Mouse (Mus musculus) T-helper 2 cell (primary cell): ENCODE data around the gene Crhr2.

Source experiments
- in situ Hi-C: fragments of 300-600 bp; cut with MboI, MseI; formaldehyde crosslinking; loops from one replicate; pipeline ENCODE4 v1.15.1; 2025; ENCODE audit warnings: high pct_unique_total_duplicates

The Crhr2 gene

DNA sequence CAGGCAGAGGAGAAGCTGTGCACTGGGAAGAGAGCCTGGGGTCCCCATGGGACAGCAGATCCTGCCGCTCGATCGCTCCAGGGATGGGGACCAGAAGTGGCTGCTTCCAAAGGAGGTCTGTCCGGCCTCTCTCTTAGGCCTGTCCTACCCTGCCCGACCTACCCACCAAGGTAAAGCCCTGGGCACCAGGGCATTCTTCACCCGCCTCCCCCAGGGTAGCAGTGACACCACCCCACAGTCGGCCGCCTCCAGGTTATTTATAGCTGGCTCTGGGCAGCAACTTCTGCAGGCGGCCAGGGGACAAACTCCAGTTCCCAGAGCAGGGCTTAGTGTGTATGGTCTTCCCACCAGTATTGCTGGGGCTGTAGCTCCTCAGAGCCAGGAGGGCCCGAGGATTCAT lies at the start of gene Crhr2:
Gene Crhr2 (minus strand): TSS at position 223 of the 400 bp plus-strand sequence.
- in situ Hi-C loops = no loop called here

DNA sequence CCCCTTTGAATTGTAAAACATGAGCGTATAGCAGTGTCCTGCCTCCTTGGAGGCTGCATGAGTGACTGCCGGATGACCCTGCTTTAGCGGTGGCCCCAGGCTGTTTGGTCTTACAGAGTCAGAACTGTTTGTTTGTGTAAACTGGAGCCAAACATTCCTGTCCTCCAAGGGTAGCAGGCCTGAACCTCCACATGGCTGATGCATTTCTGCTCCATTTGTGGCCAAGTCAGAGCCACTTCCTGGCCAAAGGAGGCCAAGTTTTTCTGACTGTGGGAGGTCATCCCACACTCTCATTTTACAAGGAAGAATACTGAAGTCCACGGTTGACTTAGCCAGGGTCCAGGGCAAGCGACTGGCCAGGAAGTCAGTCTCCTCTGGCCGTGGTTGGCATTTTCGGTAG lies 46.7 kb upstream of the Crhr2 start:
- in situ Hi-C loops = no loop called here

DNA sequence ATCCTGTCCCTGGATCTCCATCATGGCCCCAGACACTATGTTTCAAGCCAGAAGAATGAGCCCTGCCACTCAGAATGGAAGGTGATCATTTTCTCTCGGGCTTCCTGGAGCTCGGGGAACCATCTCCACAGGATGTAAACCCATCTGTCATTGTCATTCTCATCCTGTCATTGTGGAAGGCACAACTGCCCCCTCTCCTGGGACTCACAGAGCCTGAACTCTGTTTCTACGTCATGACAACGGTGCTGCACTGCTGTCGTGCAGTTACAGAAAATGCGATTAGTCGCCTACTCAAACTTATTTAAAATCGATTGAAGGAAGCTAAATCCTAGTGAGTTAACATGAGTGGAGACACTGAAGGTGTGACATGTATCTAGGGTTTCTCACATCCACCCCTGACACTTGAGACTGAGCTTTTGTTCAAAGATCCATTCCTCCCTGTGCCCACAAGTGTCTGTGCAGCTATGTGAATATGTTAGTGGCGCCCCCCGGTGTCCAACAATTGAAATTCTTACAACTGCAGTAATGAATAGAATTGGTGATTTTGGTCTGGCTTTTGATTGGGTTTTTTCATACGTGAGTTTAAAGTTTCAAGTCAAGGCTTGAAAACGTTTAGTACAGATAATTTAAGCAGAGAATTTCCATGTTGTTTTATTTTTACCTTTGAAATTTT lies 44.4 kb upstream of the Crhr2 start:
- in situ Hi-C loops = no loop called here

DNA sequence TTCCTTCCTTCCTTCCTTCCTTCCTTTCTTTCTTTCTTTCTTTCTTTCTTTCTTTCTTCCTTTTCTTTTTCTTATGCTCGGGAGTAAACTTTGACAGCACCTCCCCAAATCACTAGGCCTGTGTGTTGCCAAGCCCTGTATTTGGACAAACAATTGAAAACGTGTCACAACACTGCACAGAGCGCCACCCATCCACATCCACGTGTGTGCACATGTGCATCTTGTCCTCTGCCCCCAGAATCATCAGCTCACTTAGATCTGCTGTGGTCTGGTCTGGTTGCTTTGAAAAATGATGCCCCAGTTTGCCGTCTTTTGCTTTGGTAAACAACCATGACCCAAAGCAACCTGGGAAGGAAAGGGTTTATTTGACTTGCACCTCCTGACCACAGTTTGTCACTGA lies 43.1 kb upstream of the Crhr2 start:
- in situ Hi-C loops = no loop called here

DNA sequence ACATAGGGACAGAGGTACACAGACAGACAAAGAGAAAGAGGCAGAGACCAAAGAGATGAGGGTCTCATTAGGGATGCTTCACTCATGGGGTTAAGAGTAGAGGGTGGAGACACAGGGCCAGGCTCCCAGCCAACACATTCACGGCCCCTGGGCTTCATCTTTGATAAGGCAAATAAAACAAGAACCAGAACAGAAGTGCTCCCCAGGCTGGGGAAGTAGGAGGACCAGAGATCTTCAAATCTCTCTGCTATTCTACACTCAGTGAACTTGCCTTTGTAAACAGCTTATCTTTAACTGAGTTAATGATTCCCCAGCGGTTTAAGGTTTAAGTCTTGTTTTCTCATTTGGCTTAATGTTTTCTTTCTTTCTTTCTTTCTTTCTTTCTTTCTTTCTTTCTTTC lies 42.6 kb upstream of the Crhr2 start:
- in situ Hi-C loops = no loop called here

DNA sequence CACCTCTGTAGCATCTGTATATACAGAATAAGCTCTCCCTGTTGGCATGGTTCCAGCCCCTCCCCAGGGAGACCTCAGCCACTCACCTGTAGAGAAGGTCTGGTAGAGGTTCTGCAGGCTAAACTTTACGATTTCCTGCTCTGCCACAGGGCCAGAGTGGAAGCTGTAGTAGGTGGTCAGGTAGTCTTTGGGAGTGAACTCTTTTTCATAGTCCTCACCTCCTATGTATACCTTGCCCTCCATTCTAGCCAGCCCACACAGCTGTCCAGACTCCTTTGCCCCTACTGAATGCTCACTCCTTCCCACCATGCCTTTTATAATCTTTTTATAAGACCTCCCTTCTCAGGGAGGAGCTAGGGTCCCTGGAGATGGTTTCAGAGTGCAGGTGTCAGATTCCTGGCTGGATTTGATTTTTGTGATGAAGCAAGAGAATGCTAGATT lies 41.9 kb upstream of the Crhr2 start, which contains the start of gene Inmt:
Gene Inmt (minus strand): TSS at position 303 of the 441 bp plus-strand sequence.
- in situ Hi-C loops = no loop called here

DNA sequence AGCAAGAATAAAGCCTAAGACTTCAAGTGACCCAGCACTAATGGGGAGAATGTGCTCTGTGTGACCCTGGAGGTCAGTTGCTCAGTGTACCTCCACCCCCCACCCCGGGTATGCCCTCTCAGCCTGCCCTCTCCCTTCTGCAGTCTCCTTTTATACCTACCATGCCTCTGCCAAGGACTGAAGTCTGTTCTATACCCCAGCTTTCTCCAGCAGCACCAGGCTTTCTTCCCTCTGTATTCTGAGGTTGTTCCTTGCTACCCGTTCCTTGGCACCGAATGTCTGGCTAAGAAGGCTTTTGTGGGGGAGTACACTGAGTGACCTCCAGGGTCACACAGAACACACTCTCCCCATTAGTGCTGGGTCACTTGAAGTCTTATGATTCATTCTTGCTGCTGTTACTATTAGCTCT lies 41.1 kb upstream of the Crhr2 start:
- in situ Hi-C loops = no loop called here

DNA sequence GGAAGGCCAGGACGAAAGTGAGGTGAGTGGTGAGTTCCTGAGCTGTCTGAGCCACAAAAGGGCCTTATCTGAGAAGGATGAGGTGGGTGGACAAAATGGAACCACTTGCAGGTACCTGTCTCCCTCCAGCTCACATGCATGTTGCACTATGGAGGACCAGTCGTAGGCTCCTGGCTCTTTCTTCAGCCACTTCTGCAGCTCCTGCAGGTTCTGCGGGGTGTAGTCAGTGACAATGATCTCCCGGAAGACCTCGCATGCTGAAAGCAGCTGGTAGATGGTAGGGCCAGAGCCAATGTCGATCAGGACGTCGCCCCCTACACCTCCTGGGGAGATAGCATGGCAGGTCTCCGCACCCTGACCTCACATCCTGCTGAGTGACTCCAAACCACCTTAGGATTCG lies 40.4 kb upstream of the Crhr2 start:
- in situ Hi-C loops = no loop called here

DNA sequence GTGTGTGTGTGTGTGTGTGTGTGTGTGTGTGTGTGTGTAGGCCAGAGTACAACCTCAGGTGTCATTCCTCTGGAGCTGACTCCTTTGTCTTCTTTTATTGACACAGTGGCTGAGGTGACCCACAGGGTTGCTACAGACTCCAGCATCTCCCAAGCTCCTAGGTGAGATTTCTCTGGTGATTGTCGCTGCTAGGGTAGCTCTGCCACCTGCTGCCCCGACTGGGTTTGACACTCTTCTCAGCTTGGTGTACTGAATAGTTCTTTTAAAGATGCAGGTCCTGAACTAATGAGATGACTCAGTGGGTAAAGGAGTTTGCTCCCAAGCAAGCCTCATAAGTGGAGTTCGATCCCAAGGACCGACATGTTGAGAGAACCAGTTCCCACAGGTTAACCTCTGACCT lies 38.8 kb upstream of the Crhr2 start:
- in situ Hi-C loops = no loop called here

DNA sequence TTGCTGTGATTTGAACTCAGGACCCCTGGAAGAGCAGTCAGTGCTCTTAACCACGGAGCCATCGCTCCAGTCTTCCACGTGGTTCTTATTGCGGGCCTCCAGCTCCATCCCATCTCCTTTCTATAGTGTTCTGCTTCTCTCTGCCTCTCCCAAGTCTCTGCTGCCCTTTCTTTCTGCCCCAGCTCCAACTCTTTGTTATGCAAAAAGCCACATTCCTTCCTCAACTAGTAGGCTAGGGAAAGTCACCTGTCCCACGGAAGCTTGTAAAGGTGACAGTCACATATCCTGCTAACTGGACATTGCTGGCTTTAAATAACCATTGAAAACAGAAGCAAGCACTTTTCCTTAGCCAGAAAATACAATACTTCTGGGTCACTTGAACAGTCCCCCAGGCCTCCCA lies 37.0 kb upstream of the Crhr2 start:
- in situ Hi-C loops = no loop called here

DNA sequence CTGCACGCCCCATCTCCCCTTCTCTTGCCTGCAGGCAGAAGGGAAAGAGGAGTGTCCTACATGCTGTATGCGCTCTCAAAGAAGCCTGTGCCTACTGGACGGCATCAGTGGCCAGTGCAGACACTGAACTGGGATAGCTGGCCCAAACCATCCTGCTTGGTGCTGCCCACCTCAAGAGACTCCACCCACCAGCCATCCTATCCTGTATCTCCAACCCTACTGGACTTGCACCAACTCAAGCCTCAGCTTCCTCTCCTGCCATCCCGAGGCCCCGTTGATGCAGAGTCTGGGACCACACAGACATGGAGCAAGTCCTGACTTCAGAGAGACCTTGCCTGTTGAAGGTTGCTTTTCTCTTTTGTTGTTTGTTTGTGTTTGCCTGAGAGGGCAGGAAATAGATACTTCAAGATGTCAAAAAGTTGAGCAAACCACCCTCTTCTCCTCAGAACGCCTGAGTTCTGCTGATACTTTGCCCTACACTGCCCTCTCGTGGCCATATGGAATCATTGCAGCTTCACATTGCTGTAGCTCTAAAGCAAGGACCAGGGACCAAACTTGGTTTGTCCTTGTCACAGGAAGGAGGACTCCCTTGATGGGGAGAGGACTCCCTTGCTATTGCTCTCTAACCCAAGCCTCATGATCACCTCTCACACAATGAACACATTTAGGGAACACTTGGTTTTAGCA lies 34.1 kb upstream of the Crhr2 start:
- in situ Hi-C loops = no loop called here

DNA sequence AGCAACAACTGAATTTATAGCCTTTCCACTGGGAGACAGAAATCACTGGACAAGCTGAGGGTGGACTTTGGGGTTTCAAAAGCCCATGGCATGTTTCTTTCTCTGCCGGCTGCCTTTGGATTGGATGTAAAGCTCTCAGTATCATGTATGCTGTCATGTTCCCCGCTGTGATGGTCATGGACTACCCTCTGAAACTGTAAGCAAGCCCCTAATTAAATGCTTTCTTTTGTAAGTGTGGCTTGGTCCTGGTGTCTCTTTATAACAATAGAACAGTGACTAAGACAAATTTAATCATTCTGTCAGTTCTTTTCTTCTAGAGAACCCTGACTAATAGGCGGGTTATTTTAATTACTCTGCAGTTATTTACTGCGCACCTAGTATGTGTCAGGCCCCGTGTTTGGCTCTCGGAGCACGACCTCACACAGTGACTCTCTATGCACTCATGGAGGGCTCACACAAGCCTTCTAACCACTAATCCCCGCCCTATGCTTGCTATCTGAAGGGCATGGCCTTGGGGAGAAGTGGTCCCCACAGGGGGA lies 30.3 kb upstream of the Crhr2 start:
- in situ Hi-C loops = loop anchor here (5.0 kb wide), 1 partner anchor 146 kb away; no protein-coding TSS in a partner anchor

DNA sequence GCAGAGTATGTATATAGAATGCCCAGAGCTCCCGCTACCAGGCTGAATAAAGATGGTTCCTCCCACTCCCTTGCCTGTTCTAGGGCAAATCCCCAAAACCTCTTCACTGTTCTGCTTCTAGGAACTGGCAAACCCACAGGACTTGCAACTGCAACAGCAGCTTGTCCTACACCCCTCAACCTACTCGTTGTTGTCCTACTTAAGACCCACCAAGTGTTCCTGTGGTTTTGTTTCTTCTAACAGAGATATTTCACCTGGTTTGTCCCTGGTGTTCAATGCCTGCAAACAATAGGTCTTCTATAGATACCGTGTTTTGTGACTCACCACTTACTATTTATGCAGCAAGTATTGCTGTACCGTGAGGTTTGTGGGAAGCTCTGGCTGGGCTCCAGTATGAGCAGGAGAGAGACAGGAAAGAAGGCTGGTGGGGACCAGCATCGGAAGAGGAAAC lies 28.5 kb upstream of the Crhr2 start:
- in situ Hi-C loops = loop anchor here (5.0 kb wide), 1 partner anchor 144 kb away; no protein-coding TSS in a partner anchor

DNA sequence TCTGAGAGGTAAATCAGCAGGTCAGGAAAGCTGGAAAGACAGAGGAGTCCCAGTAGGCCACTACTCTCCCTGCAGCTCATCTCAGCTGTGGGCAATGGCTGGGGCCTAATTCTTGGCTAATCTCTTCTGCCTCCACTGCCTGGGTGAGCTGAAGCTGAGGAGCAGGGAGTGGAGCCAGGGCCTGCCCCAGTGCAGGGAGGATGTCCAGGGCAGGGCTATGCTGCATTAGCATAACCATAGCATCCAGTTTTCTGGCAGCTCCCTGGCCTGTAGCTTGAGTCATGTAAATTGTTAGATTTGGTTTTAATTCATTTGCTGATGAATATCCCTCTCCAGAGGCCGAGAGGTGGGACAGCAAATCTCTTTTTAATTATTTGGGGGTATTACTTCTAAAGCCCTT lies 26.4 kb upstream of the Crhr2 start:
- in situ Hi-C loops = no loop called here

DNA sequence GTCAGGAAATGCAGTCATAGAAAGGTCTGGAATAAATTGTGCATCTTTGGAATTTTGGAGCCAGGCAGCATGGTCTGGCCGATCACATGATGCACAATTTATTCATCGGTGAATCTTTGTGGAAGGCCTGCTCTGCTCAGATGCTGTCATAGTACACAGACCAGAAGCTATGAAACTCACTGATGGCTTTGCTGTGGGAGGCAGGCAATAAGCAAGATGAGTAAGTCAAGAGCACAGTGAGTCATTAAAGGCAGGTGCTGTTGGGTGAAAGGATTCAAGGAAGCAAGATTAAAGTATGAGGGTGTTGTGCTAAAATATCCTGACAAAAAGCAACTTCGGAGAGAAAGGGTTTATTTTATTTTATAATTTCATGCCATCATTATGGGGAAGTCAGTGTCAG lies 19.4 kb upstream of the Crhr2 start:
- in situ Hi-C loops = no loop called here

DNA sequence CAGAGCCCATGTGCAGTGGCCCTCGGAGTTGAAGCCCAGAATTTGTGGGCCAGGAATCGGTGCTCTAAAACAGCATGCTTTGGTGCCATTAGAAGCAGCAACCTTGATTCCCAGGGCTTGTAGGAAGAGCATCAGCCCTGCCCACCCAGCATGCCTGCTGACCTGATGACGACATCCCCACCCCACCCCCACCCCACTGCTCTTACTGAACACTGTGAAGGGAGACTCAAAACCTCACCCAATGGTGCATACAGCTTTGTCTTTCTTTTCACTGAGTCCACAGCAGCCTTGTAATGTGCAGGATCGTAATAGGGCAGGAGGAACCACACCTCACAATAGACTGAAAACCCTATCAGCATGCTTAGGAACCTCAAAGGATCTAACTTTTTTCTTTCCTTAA lies 13.3 kb upstream of the Crhr2 start:
- in situ Hi-C loops = no loop called here

DNA sequence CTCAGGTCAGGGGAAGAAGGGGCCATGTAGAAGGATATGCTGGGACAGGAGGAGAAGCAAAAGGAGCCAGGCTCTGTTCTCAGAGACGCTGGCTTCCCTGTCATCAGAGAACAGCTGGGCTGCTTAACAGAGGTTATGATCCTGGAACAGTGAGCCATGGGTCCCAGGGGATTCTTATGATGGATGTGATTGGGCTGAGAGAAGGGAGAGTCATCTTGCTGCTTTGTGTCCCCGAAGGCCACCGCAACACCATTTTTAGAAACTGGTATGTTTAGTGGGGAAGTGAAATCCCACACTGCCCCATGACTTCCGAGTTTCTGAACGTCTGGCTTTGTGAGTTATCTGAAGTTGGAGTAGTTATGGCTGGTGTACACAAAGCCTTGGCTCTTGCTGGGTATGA lies 12.5 kb upstream of the Crhr2 start:
- in situ Hi-C loops = no loop called here

DNA sequence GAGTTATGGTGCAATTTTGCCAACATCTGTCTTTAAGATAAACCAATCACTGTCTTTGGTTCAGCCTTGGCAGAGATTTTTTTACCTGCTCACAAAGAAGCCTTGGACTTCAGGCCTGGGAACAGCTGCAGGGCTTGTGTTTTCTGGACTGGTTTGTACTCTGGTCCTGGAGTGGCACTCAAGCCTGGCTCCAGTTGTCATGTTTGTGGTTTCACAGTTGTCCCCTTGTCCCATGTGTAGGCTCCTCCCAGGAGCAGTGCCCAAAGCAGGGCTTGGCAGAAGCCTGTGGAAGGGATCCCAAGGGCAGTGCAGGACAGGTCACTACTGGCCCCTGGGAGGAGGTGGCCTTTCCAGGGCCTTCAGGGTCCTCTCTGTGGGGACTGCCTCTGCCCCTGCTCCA lies 5.5 kb upstream of the Crhr2 start:
- in situ Hi-C loops = no loop called here

DNA sequence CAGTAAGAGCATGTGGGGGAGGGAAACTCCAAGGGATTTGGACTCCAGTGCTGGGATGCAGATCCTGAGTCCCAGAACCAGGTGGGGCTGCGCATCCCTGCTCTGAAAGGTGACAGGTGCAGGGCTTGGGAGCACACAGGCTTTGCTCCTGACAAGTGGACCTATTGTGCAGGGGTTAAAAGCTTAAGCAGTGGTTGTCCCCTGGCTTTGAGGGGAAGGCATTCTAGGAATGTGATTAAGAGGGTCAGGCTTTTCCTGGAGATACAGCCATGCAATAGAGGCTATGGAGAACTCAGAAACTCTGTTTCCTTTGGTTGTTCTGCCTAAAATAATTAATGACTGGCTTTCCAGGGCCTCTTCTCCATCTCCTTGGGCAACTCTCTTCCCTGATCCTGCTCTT lies 609 bp upstream of the Crhr2 start:
- in situ Hi-C loops = no loop called here

DNA sequence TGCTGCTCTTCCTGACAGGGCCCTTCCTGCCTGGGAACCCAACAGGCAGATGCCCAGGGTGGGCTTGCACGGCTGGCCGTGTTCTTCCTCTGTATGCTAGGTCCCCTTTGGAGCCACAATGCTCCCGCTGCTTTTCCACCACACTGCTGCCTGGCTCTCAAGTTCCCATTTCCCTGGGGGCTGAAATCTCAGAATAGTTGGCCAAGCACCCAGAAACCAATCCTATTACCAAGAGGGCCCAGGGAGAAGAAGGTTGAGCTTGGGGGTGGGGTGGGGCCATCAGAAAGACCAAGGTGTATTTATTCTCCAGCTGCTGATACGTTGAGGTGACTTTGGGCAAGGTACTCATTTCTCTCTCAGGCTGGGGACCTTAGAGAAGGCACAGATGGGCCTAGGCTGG lies 1.5 kb downstream of the Crhr2 start:
- in situ Hi-C loops = no loop called here

DNA sequence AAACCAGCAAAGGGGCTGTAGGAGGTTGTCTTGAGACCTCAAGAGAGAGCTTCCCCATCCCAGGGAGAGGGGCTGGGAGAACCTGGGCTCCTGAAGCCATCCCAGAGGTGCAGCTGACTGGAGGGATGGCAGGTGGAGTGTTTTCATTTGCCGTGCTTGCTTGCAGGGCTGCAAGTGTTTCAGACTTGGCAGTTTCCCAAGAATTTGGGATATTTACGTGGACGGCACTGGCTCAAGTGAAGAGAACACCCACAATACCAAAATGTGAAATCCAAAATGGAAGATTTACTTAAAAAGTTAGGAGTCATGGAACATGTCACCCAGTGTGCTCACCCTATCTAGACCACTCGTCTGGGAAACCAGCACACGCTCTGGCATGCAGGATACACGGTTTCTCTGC lies 2.2 kb downstream of the Crhr2 start:
- in situ Hi-C loops = no loop called here

DNA sequence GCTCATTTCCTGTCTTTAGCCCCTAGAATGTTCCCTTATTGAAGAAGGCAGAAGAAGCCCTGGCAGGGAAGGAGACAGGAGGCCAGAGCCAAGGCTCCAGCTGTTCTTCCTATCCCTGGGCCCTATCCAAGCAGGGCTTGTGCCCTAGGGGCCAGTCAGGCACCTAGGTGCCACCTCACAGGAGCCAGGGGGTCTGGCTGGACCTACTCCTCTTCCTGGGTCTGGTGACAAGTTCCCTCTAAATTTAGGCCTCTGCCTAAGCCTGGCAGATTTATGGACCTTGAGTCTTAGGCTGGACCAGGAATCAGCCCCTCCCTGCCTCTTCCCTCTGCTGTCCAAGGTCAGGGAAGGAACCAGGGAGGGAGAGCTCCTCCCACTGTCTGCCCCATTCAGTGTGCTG lies 4.4 kb downstream of the Crhr2 start:
- in situ Hi-C loops = no loop called here

DNA sequence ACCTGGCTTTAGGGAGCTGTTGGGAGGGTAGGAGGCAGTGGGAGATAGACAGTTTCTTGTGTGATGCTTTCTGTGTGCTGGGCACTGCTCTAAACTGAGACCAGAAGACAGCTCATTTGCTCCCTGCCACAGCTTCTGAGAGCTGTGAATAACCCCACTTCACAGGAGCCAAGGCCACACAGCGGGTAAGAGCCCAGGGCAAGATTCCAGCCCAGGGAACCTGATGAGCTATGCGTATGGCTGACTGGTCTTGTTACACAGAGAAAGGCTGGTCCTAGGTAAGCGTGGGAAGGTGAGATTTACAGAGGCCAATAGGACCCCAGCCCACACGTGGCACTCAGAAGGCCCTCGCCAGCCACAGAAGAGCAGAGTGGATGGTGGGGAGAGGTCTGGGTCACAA lies 6.2 kb downstream of the Crhr2 start:
- in situ Hi-C loops = no loop called here
